Mouse (Mus musculus) embryonic fibroblast, embryonic 13.5 days (primary cell): ENCODE results near the gene Syde2. TPM values are rescaled to one million over a fixed set of nuclear protein-coding genes. Genes with fewer than 3 reads are reported as not detected.
"Not testable (repeated sequence)": the region's sequence is repeated elsewhere in the genome, so short reads cannot be mapped to it uniquely, and the experiment has no call there.

Source experiments
- H3K27ac ChIP-seq: 2 replicates; pipeline ENCODE4 v1.5.1; 2012; ENCODE audit warnings: low read length, control low read depth, inconsistent platforms; ENCODE audit not compliant: insufficient read depth
- H3K4me1 ChIP-seq: 2 replicates; pipeline ENCODE4 v1.6.1; 2011; ENCODE audit warnings: low read length; ENCODE audit not compliant: control insufficient read depth, insufficient read depth
- H3K4me3 ChIP-seq: 2 replicates; pipeline ENCODE4 v1.5.1; 2011; ENCODE audit warnings: mild to moderate bottlenecking, control low read depth, low read length; ENCODE audit not compliant: insufficient read depth
- CTCF ChIP-seq: IDR thresholded peaks from 2 replicates; pipeline ENCODE4 v1.5.1; 2011; ENCODE audit warnings: mild to moderate bottlenecking, control low read depth, low read length, moderate library complexity, borderline replicate concordance; ENCODE audit not compliant: insufficient read depth
- POLR2A ChIP-seq: IDR thresholded peaks from 2 replicates; pipeline ENCODE4 v1.6.1; 2011; ENCODE audit warnings: low read depth, mild to moderate bottlenecking, control low read depth, low read length, moderate library complexity
- polyA plus RNA-seq: library from polyadenylated mRNA; stranded (reverse); fragments of >200 nt; gene quantifications from 2 replicates; pipeline ENCODE4 v1.2.4, GENCODE M21; 2011; ENCODE audit warnings: low read depth; ENCODE audit not compliant: missing spikeins, insufficient read length

Gene Syde2
- polyA plus RNA-seq, 1 experiment = 8.9 TPM

DNA sequence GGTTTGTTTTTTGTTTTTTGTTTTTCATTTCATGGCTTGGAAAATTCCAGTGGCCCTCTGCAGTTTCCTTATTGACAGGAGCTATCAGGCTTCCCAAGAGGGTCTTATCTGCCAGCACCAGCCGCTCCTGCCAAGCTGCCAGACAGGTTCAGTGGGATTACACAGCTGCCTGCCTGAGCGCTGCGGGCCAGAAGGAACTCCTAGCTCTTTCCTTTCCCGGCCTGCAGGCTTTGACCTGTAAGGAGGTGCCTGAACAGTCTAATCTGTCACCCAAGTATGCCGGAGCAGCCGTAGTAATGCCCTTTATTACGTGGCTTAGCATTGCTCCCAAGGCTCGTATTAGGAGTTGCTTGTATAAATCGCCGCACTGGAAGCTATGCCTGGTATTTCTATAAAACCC is 23.2 kb upstream of the Syde2 start:
- no peak for TF ChIP-seq CTCF
- TF ChIP-seq POLR2A = no peak
- Histone ChIP-seq H3K27ac (peak overlapping the region; percentile 57), H3K4me3 (no peak overlapping the region)

DNA sequence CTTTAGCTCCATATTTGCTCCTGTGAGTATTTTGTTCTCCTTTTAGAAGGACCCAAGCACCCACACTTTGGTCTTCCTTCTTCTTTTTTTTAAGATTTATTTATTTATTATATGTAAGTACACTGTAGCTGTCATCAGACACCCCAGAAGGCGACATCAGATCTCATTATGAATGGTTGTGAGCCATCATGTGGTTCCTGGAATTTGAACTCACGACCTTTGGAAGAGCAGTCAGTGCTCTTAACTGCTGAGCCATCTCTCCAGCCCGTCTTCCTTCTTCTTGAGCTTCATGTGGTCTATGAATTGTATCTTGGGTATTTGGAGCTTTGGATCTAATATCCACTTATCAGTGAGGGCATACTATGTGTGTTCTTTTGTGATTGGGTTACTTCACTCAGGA is 22.1 kb upstream of the Syde2 start:
- not testable (repeated sequence) for H3K4me3 ChIP-seq, H3K27ac ChIP-seq

More for the DNA sequence above, 23.2 kb upstream of the Syde2 start:
- peaks cover 3% of the 10 kb centered on the region for H3K4me1 ChIP-seq

DNA sequence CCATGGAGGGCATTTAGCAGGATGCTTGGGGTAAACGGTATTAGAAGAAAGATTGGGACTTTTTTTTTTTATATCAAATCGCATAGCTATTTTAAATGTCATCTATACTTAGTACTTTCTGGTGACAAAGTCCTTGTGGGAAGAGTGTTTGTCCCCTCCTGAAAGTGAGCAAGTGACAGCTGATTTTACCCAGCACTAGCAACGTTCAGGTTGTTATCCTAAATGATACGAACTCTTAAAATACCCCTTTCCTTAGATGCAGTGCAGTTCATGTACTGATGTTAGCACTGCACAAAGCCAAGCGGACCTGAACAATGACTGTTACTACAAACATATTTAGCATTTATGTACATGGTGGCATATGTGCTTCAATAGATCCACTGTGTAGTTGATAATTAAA is 20.9 kb upstream of the Syde2 start:
- no peak for TF ChIP-seq POLR2A
- TF ChIP-seq CTCF = no peak
- Histone ChIP-seq H3K4me1 (peaks cover 3% of the 10 kb centered on the region), H3K4me3 (no peak overlapping the region), H3K27ac (no peak overlapping the region)

More for the DNA sequence above, 22.1 kb upstream of the Syde2 start:
- H3K4me1 ChIP-seq = not testable (repeated sequence)

DNA sequence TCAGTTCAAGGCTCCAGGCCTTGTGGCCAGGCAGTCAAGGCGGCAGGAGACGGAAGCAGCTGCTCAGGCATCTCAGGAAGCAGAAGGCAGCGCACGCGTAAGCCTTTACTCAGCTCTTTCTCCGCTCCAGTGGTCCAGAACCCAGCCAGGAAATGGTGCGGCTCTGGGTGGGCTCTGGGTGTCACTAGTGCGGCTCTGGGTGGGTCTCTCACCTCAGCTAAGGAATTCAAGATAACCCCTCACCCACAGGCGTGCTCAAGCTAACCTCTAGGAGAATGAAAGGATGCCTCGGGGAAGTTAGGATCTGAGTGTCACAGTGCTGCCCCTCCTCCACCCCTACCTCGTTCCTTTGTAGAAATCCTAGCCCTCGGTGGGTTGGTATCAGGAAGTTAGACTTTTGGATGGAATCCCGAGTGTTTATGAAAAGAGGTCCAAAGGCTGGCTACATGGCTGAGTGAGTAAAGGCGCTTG is 18.6 kb upstream of the Syde2 start:
- Histone ChIP-seq H3K27ac (no peak overlapping the region), H3K4me1 (peaks cover under 1% of the 10 kb centered on the region; the same call in 1 of the 2 replicates), H3K4me3 (no peak overlapping the region)
- no peak for TF ChIP-seq CTCF
- TF ChIP-seq POLR2A = no peak

DNA sequence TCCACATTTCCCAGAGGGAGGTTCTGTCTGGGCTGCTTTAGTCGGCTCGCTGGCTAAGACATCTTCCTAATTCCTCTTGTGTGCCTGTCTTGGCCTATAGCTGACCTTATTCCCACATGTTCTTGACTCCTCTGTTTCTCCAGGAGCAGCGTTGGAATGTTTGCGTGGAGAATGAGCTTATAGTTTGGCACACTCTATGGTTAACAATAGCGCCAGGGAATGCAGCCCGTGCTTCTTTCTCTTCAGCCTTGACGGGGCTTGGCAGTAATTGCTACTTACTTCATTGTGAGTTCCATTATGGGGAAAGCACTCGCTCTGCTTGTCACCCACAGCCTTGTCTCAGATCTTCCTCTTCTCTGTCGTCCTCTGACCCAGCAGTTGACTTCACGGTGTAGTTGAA is 16.2 kb upstream of the Syde2 start:
- Histone ChIP-seq H3K27ac (no peak overlapping the region), H3K4me1 (no peaks in the 10 kb centered on the region), H3K4me3 (no peak overlapping the region)
- TF ChIP-seq CTCF (no peak), POLR2A (no peak)

DNA sequence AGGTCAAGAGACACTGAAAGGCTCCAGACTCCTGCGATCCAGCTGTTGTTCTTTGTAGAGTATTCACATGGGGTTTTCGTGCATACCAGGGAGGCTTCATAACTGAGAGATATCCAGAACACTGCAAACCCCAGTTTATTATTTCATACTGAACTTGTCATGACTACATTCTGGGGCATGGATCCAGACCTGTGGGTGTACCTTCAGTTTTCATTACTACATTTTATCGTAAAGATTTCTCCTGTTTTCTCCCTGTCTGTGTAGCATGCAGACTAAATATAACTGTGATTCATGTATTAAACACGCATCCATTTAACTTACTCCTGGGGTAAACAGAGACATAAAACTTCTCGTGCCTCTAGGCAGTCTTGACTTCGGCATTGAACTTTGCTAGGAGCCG is 12.7 kb upstream of the Syde2 start:
- TF ChIP-seq CTCF (no peak), POLR2A (no peak)

DNA sequence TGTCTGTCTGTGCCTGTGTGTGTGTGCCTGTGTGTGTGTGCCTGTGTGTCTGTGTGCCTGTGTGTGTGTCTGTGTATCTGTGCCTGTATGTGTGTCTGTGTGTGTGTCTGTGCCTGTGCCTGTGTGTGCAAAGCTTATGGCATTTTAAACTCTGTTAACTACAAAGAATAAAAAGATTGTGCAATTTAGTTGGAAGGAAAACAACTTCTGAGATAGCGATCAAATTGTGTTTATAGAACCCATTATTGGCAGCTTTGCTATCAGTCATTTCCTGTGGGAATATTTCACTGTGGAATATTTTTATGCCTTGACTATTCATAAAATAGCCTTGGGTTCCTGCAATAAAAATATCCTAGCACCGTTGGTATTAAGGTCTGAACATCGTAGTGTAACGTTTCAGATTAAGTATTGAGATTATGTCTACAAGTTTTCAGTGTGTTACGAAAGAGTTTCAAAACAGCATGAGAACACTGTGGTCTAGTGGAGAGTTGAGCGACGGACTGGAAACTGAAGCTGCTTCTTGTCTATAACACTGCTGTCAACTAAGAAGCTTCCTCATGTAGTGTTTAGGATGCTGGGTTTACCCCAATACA is 2.2 kb upstream of the Syde2 start:
- Histone ChIP-seq H3K4me3 (no peak overlapping the region), H3K4me1 (peaks cover 2% of the 10 kb centered on the region; the same call in 1 of the 2 replicates), H3K27ac (no peak overlapping the region)
- TF ChIP-seq CTCF (no peak), POLR2A (no peak)

More for the DNA sequence above, 12.7 kb upstream of the Syde2 start:
- Histone ChIP-seq H3K27ac (peak overlapping the region; percentile 54), H3K4me1 (no peaks in the 10 kb centered on the region), H3K4me3 (no peak overlapping the region)

DNA sequence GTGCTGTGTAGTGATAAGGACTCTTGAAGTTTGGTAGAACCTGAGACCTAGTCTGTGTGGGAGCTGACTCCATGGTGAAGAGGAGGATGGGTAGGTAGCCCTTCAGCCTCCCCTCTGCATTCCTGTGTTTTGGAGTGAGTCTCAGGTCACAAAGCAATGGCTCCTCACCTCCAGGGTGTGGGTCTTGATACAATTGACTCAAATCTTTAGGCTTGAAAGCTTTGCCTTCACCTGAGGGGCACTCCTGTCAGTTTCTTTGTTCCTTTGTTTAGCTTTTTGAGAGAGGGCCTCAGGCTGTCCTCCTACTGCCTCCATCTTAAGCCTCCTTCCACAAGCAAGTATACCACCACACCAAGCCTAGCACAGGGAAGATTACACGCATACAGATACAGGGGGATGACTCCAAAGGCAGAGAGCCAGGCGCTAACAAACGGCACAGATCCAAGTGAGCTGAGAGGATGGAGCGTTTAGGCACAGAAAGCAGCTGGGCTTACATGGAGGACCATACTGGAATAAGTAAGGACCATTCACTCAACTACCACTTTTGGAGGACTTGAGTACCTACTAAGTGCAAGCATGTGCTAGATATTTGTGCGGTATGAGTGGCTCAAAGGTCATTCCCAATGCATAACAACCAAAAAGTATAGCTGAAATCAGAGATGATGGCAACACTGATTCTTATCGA is 1.2 kb upstream of the Syde2 start:
- Histone ChIP-seq H3K4me1 (peaks cover 2% of the 10 kb centered on the region; the same call in 1 of the 2 replicates), H3K4me3 (no peak overlapping the region), H3K27ac (no peak overlapping the region)
- no peak for TF ChIP-seq POLR2A
- TF ChIP-seq CTCF = no peak

DNA sequence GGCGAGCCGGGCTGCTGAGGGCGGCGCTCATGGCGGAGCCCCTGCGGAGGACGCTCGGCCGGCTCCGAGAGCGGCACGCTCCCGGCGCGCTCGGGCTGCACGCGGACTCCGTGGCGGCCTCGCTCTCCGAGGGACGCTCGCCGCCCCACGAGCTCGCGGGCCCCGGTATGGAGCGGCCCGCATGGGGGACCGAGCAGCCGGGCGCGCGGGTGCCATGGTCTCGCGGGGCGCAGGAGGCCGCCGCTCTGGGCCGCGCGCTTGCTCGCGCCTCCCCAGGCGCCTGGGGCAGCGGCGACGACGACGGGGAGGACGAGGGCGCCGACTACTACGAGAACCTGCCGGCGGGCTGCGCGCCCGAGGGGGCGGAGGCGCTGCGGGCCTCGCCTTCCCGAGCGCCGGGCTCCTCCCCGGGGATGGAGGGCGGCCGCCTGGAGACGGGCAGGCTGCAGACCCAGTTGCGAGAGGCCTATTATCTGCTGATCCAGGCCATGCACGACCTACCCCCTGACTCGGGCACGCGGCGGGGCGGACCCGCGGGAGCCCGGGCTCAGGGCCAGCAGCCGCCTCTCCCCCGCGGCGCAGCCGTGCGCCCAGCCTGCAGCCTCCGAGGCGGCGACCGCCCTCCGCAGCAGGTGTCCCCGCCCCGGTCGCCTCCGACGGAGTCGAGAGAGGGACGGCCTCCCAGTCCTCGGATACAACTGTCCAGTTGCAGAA is 457 bp downstream of the Syde2 start:
- TF ChIP-seq CTCF (no peak), POLR2A (peak; percentile 46; the same call in 1 of the 2 replicates)
- Histone ChIP-seq H3K27ac (peak overlapping the region; percentile 79), H3K4me3 (peak overlapping the region; percentile 80), H3K4me1 (peaks cover 2% of the 10 kb centered on the region; the same call in 1 of the 2 replicates)
